Mouse (Mus musculus): Measurements from ENCODE around the gene Cfap126. TPM values are rescaled to one million over a fixed set of nuclear protein-coding genes. Genes with fewer than 3 reads are reported as not detected.

Cfap126 gene
- polyA plus RNA-seq, 1 experiment from 2014 or later: 2.0 TPM

- no peaks in the 10 kb centered on the region for H3K36me3 ChIP-seq (ENCODE audit: insufficient read depth)
- no peak overlapping the region for H3K4me2 ChIP-seq
- 21% methylated on average over 2 of the region's 2 CpGs for WGBS
- TF ChIP-seq CTCF (IDR thresholded peaks at IDR 0.05; ENCODE audit: low read depth): no peak
- no peaks in the 10 kb centered on the region for H3K9me3 ChIP-seq (ENCODE audit: low read depth, low read length)
- no peak overlapping the region for H3K27ac ChIP-seq (ENCODE audit: low read depth)
- DNase-seq (no peak), ATAC-seq (ENCODE audit: insufficient read depth) (no peak)
- no peaks in the 10 kb centered on the region for H3K27me3 ChIP-seq (ENCODE audit: insufficient read depth, low read length)
- peaks cover 3% of the 10 kb centered on the region; the same call in 1 of the 2 replicates for H3K4me1 ChIP-seq (ENCODE audit: insufficient read depth)
- H3K4me3 ChIP-seq (ENCODE audit: low read depth, low read length): no peak overlapping the region
- no peak overlapping the region for H3K9ac ChIP-seq
These were observed 16.1 kb upstream of the Cfap126 start for GRCm38 (mm10) chr1:171097612-171098011.

GRCm38 (mm10) chr1:171101033-171101432 is 12.7 kb upstream of the Cfap126 start:
- no peak for DNase-seq
- WGBS: 34% methylated on average over 2 of the region's 2 CpGs
- Histone ChIP-seq H3K4me2 (peak overlapping the region; percentile 72), H3K36me3 (ENCODE audit: insufficient read depth) (no peaks in the 10 kb centered on the region), H3K27ac (ENCODE audit: low read depth) (no peak overlapping the region), H3K27me3 (ENCODE audit: insufficient read depth, low read length) (no peaks in the 10 kb centered on the region), H3K4me1 (ENCODE audit: insufficient read depth) (peaks cover 3% of the 10 kb centered on the region; the same call in 1 of the 2 replicates), H3K9me3 (ENCODE audit: low read depth, low read length) (no peaks in the 10 kb centered on the region), H3K4me3 (ENCODE audit: low read depth, low read length) (no peak overlapping the region), H3K9ac (no peak overlapping the region)
- TF ChIP-seq CTCF (IDR thresholded peaks at IDR 0.05; ENCODE audit: low read depth): no peak
- no peak for ATAC-seq (ENCODE audit: insufficient read depth)

GRCm38 (mm10) chr1:171101733-171102546 is 11.8 kb upstream of the Cfap126 start:
- Histone ChIP-seq H3K9me3 (ENCODE audit: low read depth, low read length) (no peaks in the 10 kb centered on the region), H3K27ac (ENCODE audit: low read depth) (0 out of 2 replicates have a peak overlapping the region, but pooled peaks have one; percentile 30), H3K36me3 (ENCODE audit: insufficient read depth) (no peaks in the 10 kb centered on the region), H3K27me3 (ENCODE audit: insufficient read depth, low read length) (no peaks in the 10 kb centered on the region), H3K9ac (peak overlapping the region; percentile 64), H3K4me2 (peak overlapping the region; percentile 72), H3K4me1 (ENCODE audit: insufficient read depth) (no peaks in the 10 kb centered on the region), H3K4me3 (ENCODE audit: low read depth, low read length) (peak overlapping the region; percentile 61)
- under 1% methylated on average over 40 of the region's 40 CpGs for WGBS
- TF ChIP-seq CTCF (IDR thresholded peaks at IDR 0.05; ENCODE audit: low read depth): peak; percentile 35; the same call in 1 of the 2 replicates
- ATAC-seq (ENCODE audit: insufficient read depth) (peak; percentile 81), DNase-seq (peak; percentile 92)

- DNase-seq: peak; percentile 95
- TF ChIP-seq CTCF (IDR thresholded peaks at IDR 0.05; ENCODE audit: low read depth): no peak
- WGBS: under 1% methylated on average over 35 of the region's 35 CpGs
- peak overlapping the region; percentile 61 for H3K4me3 ChIP-seq (ENCODE audit: low read depth, low read length)
- peak overlapping the region; percentile 64 for H3K9ac ChIP-seq
- peak overlapping the region; percentile 72 for H3K4me2 ChIP-seq
- peak; percentile 90 for ATAC-seq (ENCODE audit: insufficient read depth)
- H3K9me3 ChIP-seq (ENCODE audit: low read depth, low read length): no peaks in the 10 kb centered on the region
- H3K27ac ChIP-seq (ENCODE audit: low read depth): 0 out of 2 replicates have a peak overlapping the region, but pooled peaks have one; percentile 30
- H3K27me3 ChIP-seq (ENCODE audit: insufficient read depth, low read length): no peaks in the 10 kb centered on the region
- H3K4me1 ChIP-seq (ENCODE audit: insufficient read depth): no peaks in the 10 kb centered on the region
- H3K36me3 ChIP-seq (ENCODE audit: insufficient read depth): no peaks in the 10 kb centered on the region
These were observed 11.1 kb upstream of the Cfap126 start for GRCm38 (mm10) chr1:171102547-171103177.

- 10% methylated on average over 10 of the region's 10 CpGs for WGBS
- H3K9me3 ChIP-seq (ENCODE audit: low read depth, low read length): no peaks in the 10 kb centered on the region
- H3K4me3 ChIP-seq (ENCODE audit: low read depth, low read length): peak overlapping the region; percentile 61
- peak; percentile 38 for ATAC-seq (ENCODE audit: insufficient read depth)
- peak overlapping the region; percentile 29; the same call in 1 of the 2 replicates for H3K9ac ChIP-seq
- no peaks in the 10 kb centered on the region for H3K4me1 ChIP-seq (ENCODE audit: insufficient read depth)
- peak; percentile 72 for DNase-seq
- no peak for TF ChIP-seq CTCF (IDR thresholded peaks at IDR 0.05; ENCODE audit: low read depth)
- H3K27ac ChIP-seq (ENCODE audit: low read depth): no peak overlapping the region
- peak overlapping the region; percentile 72 for H3K4me2 ChIP-seq
- no peaks in the 10 kb centered on the region for H3K36me3 ChIP-seq (ENCODE audit: insufficient read depth)
- H3K27me3 ChIP-seq (ENCODE audit: insufficient read depth, low read length): no peaks in the 10 kb centered on the region
These were observed 10.4 kb upstream of the Cfap126 start for GRCm38 (mm10) chr1:171103179-171103840.

- H3K27me3 ChIP-seq (ENCODE audit: insufficient read depth, low read length): no peaks in the 10 kb centered on the region
- no peaks in the 10 kb centered on the region for H3K36me3 ChIP-seq (ENCODE audit: insufficient read depth)
- H3K9me3 ChIP-seq (ENCODE audit: low read depth, low read length): no peaks in the 10 kb centered on the region
- no peak overlapping the region for H3K4me2 ChIP-seq
- no peaks in the 10 kb centered on the region for H3K4me1 ChIP-seq (ENCODE audit: insufficient read depth)
- no peak for DNase-seq
- WGBS: 67% methylated on average over 6 of the region's 6 CpGs
- TF ChIP-seq CTCF (IDR thresholded peaks at IDR 0.05; ENCODE audit: low read depth): no peak
- no peak overlapping the region for H3K4me3 ChIP-seq (ENCODE audit: low read depth, low read length)
- no peak for ATAC-seq (ENCODE audit: insufficient read depth)
- H3K9ac ChIP-seq: no peak overlapping the region
- no peak overlapping the region for H3K27ac ChIP-seq (ENCODE audit: low read depth)
These were observed 8.5 kb upstream of the Cfap126 start for GRCm38 (mm10) chr1:171105226-171105625.

All from lung, embryonic 14.5 days (tissue).